ENCODE assay signal across 16 mouse cellular contexts in the genomic region with DNA sequence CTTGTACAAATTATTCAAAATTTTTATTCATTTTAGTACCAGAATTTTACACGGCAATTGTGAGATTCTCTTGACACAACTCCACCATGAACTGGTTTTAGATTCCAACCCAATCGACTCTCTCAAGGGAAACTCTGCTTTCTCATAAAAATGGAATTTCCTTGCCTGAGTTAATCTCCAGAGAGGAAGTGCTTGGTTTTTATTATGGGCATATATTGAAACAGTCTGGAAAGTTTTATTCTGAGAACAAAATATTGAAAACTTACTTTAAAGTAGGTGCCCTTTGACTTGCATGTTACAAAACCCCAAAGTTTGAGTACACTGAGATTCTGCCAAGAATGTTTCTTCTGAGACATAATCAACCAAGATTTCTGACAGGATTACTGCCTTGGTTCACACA.
"Had no signal": no experiment of that assay in that cellular context is flagged by ENCODE, and none has a peak within 500 bp of the region (broad histone marks: within the 10 kb centered on the region; RNA-seq: fewer than 3 reads in every experiment).

No protein-coding gene starts in this region.

- H3K9ac ChIP-seq: liver, postnatal 0 days; lung, embryonic 15.5 days; midbrain, embryonic 13.5 days; midbrain, embryonic 15.5 days; neural tube, embryonic 12.5 days had no signal

- H3K4me2 ChIP-seq: lung, embryonic 15.5 days; midbrain, embryonic 11.5 days; midbrain, embryonic 13.5 days; midbrain, embryonic 15.5 days; neural tube, embryonic 12.5 days had no signal

- H3K4me3 ChIP-seq: lung, embryonic 15.5 days; megakaryocyte, embryonic 14.5 days; midbrain, embryonic 13.5 days; midbrain, embryonic 15.5 days; neural tube, embryonic 12.5 days had no signal

- H3K36me3 ChIP-seq: lung, embryonic 15.5 days; midbrain, embryonic 13.5 days; midbrain, embryonic 15.5 days; neural tube, embryonic 12.5 days had no signal

- H3K27me3 ChIP-seq: lung, embryonic 15.5 days; megakaryocyte, embryonic 14.5 days; midbrain, embryonic 13.5 days; midbrain, embryonic 15.5 days; neural tube, embryonic 12.5 days had no signal

- H3K27ac ChIP-seq: lung, embryonic 15.5 days; macrophage; midbrain, embryonic 13.5 days; midbrain, embryonic 15.5 days; neural tube, embryonic 12.5 days had no signal

- H3K4me1 ChIP-seq: lung, embryonic 15.5 days; megakaryocyte, embryonic 14.5 days; midbrain, embryonic 13.5 days; midbrain, embryonic 15.5 days; neural tube, embryonic 12.5 days had no signal

- DNase-seq: liver, postnatal 0 days; lung, adult 2 months; lung, postnatal 14 days; lung, postnatal 36 days; right cerebral cortex, postnatal 14 days; thymus, adult 18-20 months; thymus, postnatal 14 days; thymus, postnatal 36 days had no signal

- H3K9me3 ChIP-seq: lung, embryonic 15.5 days; megakaryocyte, embryonic 14.5 days; midbrain, embryonic 13.5 days; midbrain, embryonic 15.5 days; neural tube, embryonic 12.5 days had no signal

- ATAC-seq: liver, postnatal 0 days; lung, postnatal 0 days; midbrain, embryonic 13.5 days; midbrain, embryonic 15.5 days had no signal
